Mouse (Mus musculus): Measurements from ENCODE around the gene S1pr4. TPM values are rescaled to one million over a fixed set of nuclear protein-coding genes. Genes with fewer than 3 reads are reported as not detected.

Gene S1pr4
- total RNA-seq, 2 experiments from 2014 or later: 2.0 to 2.7 TPM

DNA sequence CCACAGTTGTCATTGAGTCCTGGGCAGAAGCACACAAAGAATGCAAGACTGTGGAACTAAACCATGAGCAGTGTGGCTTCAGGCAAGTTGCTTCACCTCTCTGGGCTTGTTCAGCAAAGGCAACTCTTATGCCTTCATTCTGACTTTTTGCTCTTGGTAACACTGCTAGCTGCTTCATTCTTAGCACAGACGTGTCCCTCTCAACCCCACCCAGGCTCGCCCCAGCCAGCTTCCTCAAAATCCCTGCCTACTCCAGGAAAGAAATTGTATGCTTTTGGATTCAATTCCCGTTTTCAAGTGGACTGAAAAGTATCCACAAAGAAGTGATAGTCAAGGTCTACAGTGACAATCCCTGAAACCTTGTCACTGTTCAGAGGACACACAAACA is 20.0 kb upstream of the S1pr4 start:
- no peak for DNase-seq (ENCODE audit: low spot score in 2 of 2)

DNA sequence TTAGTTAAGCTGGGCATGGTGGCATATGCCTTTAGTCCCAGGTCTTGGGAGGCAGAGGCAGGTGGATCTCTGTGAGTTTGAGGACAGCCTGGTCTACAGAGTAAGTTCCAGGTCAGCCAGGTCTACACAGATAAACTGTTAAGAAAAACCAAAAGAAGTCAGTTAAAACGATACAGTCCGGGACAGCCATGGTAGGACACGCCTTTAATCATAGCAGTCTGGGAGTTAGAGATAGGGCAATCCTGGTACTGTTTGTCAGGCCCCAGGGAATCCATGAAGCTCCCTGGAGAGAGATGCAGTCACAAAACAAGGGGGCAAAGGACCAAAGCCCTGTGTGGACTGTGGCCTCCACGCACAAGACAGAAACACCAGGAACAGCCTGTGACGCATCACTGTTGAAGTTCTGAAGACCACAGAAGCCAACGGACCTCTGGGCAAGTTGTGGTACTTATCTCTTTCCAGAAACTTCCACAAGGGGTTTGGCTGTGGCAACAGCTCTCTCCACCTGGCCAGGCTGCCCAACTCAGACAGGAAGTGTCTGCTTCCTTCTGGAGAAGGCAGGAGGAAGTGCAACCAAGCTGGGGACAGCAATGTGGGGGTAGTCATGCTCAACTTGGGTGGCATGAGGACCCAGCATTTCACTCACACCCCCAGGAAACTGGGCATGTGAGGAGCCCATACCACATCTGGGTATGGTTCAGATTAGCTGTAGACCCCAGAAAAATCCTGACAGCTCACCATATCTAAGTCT is 19.5 kb upstream of the S1pr4 start:
- no peak for DNase-seq (ENCODE audit: low spot score in 2 of 2)

- DNase-seq (ENCODE audit: low spot score in 2 of 2): peak in 1 of 2 experiments; percentile 50
These were observed 18.6 kb upstream of the S1pr4 start for GRCm38 (mm10) chr10:81518546-81518945.

DNA sequence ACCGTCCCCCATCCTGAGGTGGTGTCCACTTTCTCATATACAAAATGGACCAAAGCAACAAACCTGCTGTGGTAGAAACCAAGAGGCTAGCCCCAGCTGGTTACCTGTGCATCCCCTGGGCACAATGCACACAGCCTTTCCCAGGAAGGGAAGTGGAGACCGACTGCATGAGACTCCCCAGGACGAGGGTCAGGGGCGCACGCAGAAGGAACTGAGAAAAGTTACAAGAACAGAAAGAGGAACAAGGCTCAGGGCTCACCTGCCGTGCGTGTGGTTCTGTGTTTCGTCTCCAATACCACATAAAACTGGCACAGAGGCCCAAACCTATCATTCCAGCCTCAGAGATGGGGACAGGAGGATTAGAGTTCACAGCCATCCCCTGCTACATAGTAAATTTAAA is 17.3 kb upstream of the S1pr4 start:
- no peak for DNase-seq (ENCODE audit: low spot score in 2 of 2)

DNA sequence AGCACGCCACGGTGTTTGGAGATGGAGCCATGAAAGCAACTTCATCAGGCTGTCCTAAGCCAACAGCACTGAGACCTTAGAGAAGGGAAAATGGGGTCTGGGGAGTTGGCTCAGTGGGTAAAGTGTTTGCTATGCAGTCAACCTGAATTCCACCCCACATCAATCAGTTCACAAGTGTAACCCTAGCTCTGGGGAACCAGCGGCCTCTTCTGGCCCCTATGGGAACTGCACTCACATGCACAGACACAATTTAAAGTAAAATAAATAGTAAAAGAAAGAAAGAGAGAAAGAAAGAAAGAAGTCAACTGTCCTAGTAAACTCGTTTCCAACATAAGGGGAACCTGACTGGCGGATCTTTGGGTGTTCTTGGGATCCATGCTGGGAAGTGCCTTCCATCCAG is 13.9 kb upstream of the S1pr4 start:
- DNase-seq (ENCODE audit: low spot score in 2 of 2): no peak

DNA sequence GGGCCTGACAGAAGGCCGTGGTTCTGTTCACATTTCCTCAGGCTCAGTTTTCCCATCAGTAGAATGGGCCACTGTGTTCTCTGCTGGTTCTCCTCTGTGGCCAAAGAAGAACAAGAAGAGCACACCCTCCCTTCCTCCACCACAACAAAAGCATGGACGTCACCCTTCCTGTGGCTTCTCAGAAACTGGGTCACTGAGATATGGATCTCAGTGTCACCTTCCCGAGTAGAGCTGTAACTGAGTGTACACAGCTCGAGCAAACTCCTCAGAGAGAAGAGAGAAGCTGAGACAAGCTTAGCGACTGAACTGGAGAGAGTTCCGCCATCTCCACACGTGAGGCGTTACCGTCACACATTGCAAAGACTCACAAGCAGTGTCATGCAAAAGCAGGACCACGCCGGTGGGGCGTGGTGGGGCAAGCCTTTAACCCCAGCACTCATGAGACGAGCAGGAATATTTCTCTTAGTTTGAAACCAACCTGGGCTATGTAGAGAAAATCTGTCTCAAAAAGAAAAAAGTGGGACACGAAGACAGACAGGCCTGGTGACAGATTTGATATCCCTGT is 10.4 kb upstream of the S1pr4 start:
- no peak for DNase-seq (ENCODE audit: low spot score in 2 of 2)

DNA sequence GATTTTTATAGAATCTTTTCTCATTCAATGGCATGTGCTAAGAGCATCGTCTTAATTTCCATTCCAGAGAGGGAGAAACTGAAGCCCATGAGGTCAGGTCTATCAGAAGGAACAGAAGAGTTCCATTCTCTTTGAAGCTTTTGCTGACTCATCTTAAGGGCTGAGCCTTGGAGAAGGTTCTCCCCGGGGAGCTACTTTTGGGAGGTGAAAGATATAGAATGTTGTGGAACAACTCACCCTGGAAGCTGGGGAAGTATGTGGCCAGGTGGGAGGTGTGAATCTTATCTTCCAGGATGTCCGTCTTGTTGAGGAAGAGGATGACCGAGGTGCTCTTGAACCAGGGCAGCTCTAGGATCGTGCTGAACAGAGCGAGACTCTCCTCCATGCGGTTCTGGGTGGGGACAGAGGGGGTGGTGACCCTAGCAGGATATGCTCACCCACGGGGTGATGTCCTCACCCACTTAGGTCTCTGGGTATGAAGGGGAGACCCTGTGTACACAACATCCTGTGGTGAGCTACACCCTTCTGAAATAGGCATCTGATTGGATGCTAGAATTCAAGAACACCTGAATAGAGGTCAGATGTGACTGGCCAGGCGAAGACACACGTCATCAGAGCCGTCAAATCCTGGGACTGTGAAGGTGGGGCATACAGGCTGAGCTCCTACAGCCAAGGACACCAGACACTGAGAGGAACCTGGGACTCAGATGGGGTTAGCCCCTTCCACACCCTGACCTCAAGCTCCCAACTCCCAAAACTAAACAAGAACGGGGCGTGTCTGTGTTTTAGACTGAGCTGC is 8.0 kb upstream of the S1pr4 start:
- DNase-seq (ENCODE audit: low spot score in 2 of 2): no peak

DNA sequence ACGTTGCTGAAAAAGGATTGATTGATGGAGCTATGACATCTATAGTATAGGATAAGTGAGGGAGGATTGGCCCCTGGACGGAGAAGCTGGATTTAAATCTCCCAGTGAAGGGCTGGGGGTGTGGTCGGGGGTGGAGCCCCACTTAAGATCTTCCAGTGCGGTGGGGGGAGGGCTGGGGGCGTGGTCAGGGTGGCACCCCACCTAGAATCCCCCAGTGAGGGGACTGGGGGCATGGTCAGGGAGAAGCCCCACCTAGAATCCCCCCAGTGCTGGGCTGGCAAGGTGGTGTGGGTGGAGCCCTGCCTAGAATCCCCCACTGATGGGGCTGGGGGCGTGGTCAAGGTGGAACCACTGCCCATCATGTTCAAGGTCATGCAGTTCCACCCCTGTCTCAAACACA is 7.2 kb upstream of the S1pr4 start:
- DNase-seq (ENCODE audit: low spot score in 2 of 2): no peak

- no peak for DNase-seq (ENCODE audit: low spot score in 2 of 2)
These were observed 5.2 kb upstream of the S1pr4 start for GRCm38 (mm10) chr10:81505016-81505664.

DNA sequence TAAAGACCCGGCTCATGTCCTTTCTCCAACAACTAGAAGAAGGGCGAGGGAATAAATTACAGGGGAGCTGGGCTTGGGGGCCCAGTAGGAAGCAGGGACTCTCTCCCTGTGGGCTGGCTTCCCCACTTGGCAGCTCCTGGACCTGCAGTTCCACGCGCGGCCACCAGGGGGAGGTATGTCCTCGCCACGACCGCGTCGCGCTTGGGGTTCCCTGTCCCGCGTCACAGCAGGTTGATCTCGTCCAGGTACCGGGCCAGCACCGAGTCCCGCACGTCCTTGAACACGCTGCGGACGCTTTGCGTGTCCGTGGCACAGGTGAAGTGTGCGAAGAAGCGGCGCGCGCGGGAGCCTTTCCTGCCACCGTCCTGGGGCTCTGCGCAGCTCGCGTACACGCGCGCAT is 2.7 kb upstream of the S1pr4 start:
- peak; percentile 78 to 87 for DNase-seq (ENCODE audit: low spot score in 2 of 2)

- no peak for DNase-seq (ENCODE audit: low spot score in 2 of 2)
These were observed 1.9 kb upstream of the S1pr4 start for GRCm38 (mm10) chr10:81501863-81502262.

- no peak for DNase-seq (ENCODE audit: low spot score in 2 of 2)
These were observed 556 bp downstream of the S1pr4 start for GRCm38 (mm10) chr10:81499250-81499901.

DNA sequence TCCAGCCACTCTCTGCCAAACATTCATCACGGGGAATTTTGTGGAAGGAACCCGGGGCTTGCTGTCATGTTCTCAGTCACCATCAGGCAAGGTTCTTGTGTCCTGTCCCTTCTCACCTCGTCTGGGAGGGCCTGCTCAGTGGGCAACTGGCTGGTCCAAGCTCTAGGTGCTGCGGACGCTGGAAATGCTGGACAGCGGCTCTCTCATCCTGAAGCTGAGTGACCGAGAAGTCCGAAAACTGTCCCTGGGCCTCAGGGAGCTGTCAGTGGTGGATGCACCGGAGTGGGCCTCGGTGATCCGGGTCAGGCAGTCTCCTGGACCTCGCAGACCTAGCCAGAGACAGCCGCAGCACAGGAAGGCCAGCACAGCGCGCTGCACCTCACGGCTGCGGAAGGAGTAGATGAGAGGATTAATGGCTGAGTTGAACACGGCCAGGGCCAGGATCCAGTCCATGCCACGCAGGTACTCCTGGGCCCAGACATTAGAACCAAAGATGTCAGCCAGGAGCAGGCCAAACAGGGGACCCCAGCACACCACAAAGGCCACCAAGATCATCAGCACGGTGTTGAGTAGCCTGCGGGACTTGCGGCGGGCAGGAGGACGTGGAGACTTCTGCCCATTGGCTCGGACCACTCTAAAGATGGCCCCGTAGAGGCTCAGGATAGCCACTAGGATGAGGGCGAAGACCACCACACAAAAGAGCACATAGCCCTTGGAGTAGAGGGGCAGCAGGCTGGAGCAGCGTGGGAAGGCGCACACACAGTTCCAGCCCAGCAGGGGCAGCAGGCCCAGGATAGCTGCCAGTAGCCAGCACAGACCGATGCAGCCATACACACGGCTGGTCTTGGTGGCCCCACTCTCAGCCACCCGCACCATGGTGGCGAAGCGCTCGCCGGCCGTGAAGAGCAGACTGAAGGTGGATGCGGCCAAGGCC is 1.3 kb downstream of the S1pr4 start:
- no peak for DNase-seq (ENCODE audit: low spot score in 2 of 2)

DNA sequence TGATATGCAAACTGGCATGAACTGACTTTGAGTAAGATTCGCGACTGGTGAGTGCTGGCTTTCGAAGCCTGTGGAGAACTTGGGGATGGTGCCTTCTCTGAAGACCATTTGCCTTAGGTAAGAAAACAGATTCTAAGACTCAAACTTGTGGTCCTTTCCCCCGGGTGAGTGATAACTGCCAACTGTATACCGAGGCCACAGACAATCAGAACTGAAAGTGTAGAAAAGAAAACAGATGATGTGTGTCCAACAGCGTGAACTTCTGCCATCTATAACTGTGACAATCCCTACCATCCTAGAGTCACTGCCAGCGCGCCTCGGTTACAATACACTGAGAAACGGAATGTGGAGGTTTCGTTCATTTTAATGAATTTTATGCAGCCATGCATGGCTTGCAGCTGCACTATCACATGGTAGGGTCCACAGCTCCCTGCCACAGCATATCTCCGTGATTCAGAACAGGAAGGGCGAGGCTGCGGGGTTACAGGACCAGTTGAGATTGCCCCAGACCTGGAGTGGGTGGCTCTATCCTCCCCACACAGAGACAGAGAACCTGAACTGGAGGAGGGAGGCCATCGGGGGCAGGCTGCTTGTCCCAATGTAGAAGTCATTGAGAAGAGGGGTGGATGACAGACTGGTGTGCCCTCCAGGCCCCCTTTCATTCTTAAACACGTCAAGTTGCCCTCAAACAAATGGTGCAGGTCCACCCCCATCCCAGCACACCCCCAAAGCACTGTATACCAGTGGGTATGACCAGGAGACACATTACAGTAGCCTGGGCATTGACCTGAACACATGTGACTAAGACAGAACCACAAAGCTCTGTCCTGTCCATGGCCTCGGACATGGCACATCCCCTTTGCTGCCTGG is 2.3 kb downstream of the S1pr4 start:
- DNase-seq (ENCODE audit: low spot score in 2 of 2): no peak

GRCm38 (mm10) chr10:81496969-81497368 is 3.0 kb downstream of the S1pr4 start:
- DNase-seq (ENCODE audit: low spot score in 2 of 2): no peak

GRCm38 (mm10) chr10:81496264-81496901 is 3.5 kb downstream of the S1pr4 start, which contains the start of gene Ncln:
Ncln (minus strand) TSS chr10:81496392.
- DNase-seq (ENCODE audit: low spot score in 2 of 2): peak; percentile 90 to 93

DNA sequence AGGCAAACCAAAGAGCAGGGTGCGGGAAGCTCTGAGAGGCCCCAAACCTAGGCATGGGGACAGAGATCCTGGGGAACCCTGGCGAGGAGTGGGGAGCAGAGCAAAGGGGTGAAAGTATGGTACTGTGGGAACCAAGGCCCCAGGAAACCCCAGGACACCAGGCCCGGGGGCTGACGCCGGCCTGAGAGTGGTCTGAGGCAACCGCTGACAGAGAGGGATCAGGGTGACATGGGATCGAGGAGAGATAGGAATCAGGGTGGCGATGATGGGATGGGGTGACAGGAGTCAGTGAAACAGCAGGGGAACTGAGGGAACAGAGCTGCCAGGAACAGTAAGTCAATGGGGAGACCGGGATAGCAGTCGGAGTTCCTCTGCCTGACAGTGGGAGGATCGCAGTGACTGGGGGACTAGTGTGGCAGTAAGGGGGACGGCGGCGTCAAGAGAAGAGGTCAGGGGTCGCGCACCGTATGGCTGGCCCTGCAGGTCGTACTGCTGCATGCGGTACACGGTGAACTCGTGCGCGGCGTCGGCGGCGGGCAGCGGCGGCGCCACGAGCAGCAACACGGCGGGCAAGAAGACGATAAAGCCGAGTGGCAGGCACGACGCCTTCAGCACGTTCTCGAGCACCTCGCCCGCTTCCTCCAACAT is 4.2 kb downstream of the S1pr4 start:
- no peak for DNase-seq (ENCODE audit: low spot score in 2 of 2)

DNA sequence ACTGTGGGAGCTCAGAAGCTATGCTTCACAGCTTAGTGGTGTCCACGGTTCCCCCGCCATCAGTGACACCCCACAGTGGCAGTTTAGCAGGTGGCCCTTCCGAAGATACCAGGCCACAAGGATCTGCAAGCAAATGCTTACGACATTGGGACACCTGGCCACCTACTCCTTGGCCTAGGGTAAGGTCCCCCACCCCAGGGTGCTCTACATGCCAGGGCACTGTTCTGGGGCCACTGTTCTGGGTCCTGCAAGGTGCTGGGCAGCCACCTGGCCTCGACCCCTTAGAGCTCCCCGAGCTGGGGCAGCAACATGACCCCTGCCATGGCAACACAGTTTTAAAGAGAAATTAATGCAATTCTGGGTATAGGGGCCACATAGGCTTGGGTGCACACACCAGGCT is 4.8 kb downstream of the S1pr4 start:
- DNase-seq (ENCODE audit: low spot score in 2 of 2): no peak
